Mouse (Mus musculus): ENCODE measurements at regions not wholly inside any gene's neighbourhood (a gene's known extent, or its start where the extent isn't known, plus 50 kb on each side); places are given as distances from the start of the nearest gene placed in this dataset. TPM values are rescaled to one million over a fixed set of nuclear protein-coding genes. Genes with fewer than 3 reads are reported as not detected.

GRCm38 (mm10) chr12:94943067-94943466 lies 749.0 kb upstream of the Flrt2 start:
- no peak overlapping the region for H3K9ac ChIP-seq (replicated peaks)
- H3K27ac ChIP-seq = no peak overlapping the region
- ATAC-seq = no peak
- no peaks in the 10 kb centered on the region for H3K9me3 ChIP-seq
- H3K4me3 ChIP-seq (replicated peaks) = no peak overlapping the region
- no peaks in the 10 kb centered on the region for H3K27me3 ChIP-seq
- no peaks in the 10 kb centered on the region for H3K36me3 ChIP-seq
- H3K4me1 ChIP-seq (replicated peaks) = no peaks in the 10 kb centered on the region
- 80% methylated on average over 6 of the region's 6 CpGs for WGBS
- no peak overlapping the region for H3K4me2 ChIP-seq (replicated peaks)

Small RNA genes in the stretch of these regions (microRNA-seq; reads per million reads assigned to microRNA genes)
- gene Mir8099-2 = not detected
